Mouse (Mus musculus) cerebellum, postnatal 25 days (tissue): ENCODE measurements around the gene Chrnb2.

Source experiments
- DNase-seq, 2 experiments: peaks; one replicate each; pipeline ENCODE4 v3.0.0; 2021; ENCODE audit warnings: mixed read lengths in 2 of 2

The Chrnb2 gene

DNA sequence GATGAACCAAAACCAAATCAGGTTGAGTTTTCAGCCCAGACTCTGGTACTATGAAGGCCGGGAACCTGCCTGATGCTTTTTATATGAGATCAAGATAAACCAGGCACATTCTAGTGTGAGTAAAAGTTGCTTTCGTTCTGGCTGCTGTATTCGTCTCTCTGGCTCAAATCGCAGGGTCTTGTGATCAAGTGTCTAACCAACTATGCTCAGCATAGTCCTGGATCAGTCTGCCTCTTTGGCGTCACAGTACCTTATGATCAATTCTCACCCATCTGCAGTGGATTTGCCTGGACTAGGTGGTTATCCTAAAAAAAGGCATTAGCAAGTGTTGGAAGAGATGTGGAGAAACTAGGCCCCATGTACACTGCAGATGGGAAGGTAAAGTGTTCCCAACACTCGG lies 60.4 kb downstream of the Chrnb2 start:
- no peak for DNase-seq

DNA sequence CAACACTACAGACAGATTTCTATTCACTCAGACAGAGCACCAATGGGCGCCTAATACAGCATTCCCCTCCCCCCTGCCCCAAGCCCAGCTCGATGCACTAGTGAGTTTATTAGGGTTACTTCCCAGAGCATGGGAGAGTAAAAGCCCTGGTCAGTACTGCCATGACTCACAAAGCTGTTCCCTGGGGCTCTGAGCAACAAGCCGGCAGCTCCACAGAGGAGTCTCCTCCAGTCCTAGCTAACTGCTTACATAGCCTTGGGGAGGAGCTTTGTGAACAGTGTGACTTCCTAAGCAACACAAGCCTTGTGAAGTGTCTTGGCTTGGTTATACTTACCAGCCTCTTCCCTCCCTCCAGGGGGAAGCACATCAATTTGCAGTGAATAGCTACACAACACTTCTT lies 60.8 kb downstream of the Chrnb2 start:
- no peak for DNase-seq

DNA sequence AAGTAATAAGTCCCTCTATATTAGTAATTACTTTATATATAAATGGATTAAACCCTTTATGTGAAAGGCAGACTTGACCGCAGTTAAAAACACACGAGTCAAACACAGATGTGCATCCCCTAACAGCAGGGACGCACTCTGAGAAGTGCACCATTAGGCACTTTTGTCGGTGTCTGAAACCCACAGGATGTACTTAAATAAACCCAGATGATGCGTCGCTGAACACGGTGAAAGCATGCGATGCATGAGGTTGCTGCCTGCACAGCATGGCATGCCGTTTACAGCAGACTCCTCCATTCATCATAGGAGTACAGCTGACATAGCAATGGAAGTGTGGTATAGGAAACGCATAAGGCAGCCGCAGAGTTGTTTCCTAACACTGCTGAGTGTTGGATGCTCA lies 64.0 kb downstream of the Chrnb2 start:
- no peak for DNase-seq

DNA sequence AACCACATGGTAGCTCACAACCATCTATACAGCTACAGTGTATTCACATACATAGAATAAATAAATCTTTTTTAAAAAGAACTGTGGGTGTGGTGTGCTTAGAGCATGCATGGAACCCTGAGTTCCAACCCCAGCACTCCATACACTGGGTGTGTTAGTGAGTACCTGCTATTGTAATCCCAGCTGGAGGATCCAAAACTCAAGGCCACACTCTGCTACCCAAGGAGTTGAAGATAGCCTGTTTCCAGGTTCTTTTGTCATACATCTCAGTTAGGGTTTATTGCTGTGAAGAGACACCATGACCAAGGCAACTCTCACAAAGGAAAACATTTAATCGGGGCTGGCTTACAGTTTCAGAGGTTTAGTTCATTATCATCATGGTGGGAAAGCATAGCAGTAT lies 65.5 kb downstream of the Chrnb2 start:
- no peak for DNase-seq
